Mouse (Mus musculus) forebrain, embryonic 11.5 days (tissue): Measurements from ENCODE around the gene Cd34. TPM values are rescaled to one million over a fixed set of nuclear protein-coding genes. Genes with fewer than 3 reads are reported as not detected.

Experiments
- ATAC-seq: fragments of 200-750 bp; cut with Nextera tagmentation; replicated peaks from 2 replicates; pipeline ENCODE4 v1.8.0; 2017; ENCODE audit warnings: moderate TSS enrichment; ENCODE audit not compliant: low FRiP score
- DNase-seq: peaks from one replicate; pipeline ENCODE4 v3.0.0-alpha.2; 2017; ENCODE audit warnings: low spot score
- H3K27ac ChIP-seq: fragments of 300-500 bp; sonication (generic); 2 replicates; pipeline ENCODE4 v1.5.1; 2014; ENCODE audit warnings: low read depth, low read length
- H3K27me3 ChIP-seq: fragments of 300-500 bp; sonication (generic); 2 replicates; pipeline ENCODE4 v1.6.1; 2014; ENCODE audit warnings: mild to moderate bottlenecking, low read length, mixed read lengths; ENCODE audit not compliant: control insufficient read depth, insufficient read depth
- H3K36me3 ChIP-seq: fragments of 300-500 bp; sonication (generic); 2 replicates; pipeline ENCODE4 v1.6.1; 2014; ENCODE audit warnings: mild to moderate bottlenecking, low read length, moderate library complexity, mixed read lengths; ENCODE audit not compliant: control insufficient read depth, insufficient read depth
- H3K4me1 ChIP-seq: fragments of 300-500 bp; sonication (generic); replicated peaks from 2 replicates; pipeline ENCODE4 v1.6.1; 2014; ENCODE audit warnings: low read length, mixed read lengths; ENCODE audit not compliant: control insufficient read depth, insufficient read depth
- H3K4me2 ChIP-seq: fragments of 300-500 bp; sonication (generic); 2 replicates; pipeline ENCODE4 v1.6.1; 2014; ENCODE audit warnings: low read depth, mild to moderate bottlenecking, low read length, moderate library complexity, mixed read lengths; ENCODE audit not compliant: severe bottlenecking
- H3K4me3 ChIP-seq: fragments of 300-500 bp; sonication (generic); 2 replicates; pipeline ENCODE4 v1.5.1; 2014; ENCODE audit warnings: low read depth, low read length
- H3K9ac ChIP-seq: fragments of 300-500 bp; sonication (generic); 2 replicates; pipeline ENCODE4 v1.6.1; 2014; ENCODE audit warnings: low read length
- H3K9me3 ChIP-seq: fragments of 300-500 bp; sonication (generic); 2 replicates; pipeline ENCODE4 v1.6.1; 2016; ENCODE audit warnings: low read length, mixed read lengths; ENCODE audit not compliant: control insufficient read depth
- WGBS: fragments of 180-500 bp; shearing (Covaris S2); extraction: QIAGEN DNeasy Blood & Tissue Kit; methylation state at CpG from one replicate; pipeline ENCODE4 v1.1.7; 2014; 5-methylcytosine and 5-hydroxymethylcytosine counted together
- polyA plus RNA-seq: library from polyadenylated mRNA; unstranded; fragments of >200 nt; fragmentation: Nextera tagmentation; extraction: Ambion mirVana; gene quantifications from 2 replicates; pipeline ENCODE4 v1.2.1, GENCODE M21; 2014

The Cd34 gene
- polyA plus RNA-seq, 1 experiment from 2014 or later: 51.0 TPM

DNA sequence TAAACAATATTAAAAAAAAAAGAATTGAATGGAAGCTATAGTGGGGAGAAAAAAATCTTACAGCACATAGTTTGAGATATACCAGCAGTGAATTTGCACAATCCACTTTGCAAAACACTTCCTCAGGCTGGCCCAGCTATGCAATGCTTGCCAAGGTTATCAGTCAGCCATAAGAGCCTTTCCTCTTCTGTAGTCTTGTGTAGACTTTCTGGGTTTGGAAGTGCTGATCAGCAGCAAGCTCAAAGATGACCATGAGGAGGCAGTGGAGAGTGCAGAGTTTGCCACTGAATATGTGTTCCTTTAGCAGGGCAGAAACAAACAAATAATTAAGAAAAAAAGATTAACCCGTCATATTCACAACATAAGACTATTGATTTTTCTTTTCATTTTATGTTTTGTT lies 50.4 kb downstream of the Cd34 start:
- Histone ChIP-seq H3K9ac (no peak overlapping the region), H3K4me3 (no peak overlapping the region), H3K4me2 (no peak overlapping the region), H3K27me3 (no peaks in the 10 kb centered on the region), H3K27ac (no peak overlapping the region), H3K36me3 (no peaks in the 10 kb centered on the region), H3K4me1 (no peaks in the 10 kb centered on the region), H3K9me3 (no peaks in the 10 kb centered on the region)
- ATAC-seq (no peak), DNase-seq (no peak)
- WGBS: 88% methylated on average over 1 of the region's 1 CpGs

DNA sequence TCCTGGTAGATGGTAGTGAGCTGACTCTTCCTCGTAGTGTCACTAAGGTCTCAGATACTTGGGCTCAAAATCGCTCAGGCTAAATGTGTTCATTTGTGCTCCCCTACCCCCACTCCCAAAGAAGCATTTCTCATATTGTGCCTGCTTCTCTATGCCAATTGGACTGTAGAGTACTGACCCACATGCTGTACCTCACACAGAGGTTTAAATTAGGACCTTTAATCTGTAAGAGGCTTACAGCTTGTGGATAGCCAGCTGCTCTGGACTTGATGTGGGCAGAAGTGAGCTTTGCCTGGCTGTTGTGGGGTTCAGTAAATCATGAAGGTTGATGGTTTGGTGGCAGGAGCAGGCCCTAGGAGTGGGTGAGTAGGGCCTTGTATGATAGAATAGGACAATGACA lies 52.4 kb downstream of the Cd34 start:
- H3K9ac ChIP-seq: no peak overlapping the region
- H3K27ac ChIP-seq: no peak overlapping the region
- H3K9me3 ChIP-seq: no peaks in the 10 kb centered on the region
- no peaks in the 10 kb centered on the region for H3K4me1 ChIP-seq
- no peaks in the 10 kb centered on the region for H3K36me3 ChIP-seq
- 87% methylated on average over 2 of the region's 2 CpGs for WGBS
- H3K4me2 ChIP-seq: no peak overlapping the region
- H3K27me3 ChIP-seq: no peaks in the 10 kb centered on the region
- DNase-seq (no peak), ATAC-seq (no peak)
- no peak overlapping the region for H3K4me3 ChIP-seq

DNA sequence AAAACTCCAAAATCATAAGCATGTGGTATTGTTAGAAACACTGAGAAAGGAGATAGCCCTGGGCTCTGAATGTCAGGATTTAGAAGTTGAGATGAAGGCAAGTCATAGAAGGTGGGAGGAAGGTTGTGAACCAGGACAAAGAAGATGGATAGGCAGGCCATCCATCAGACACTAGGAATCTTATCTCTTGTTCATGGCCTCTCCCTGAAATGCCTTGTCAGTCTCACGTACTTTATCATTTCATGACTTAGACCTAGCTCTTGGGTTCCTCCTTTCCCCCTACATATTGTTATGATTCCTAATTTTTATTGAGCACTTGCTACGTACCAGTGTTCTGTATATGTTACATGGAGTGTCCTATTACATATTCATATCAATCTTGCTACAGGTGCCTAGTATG lies 53.0 kb downstream of the Cd34 start:
- WGBS: 89% methylated on average over 2 of the region's 2 CpGs

DNA sequence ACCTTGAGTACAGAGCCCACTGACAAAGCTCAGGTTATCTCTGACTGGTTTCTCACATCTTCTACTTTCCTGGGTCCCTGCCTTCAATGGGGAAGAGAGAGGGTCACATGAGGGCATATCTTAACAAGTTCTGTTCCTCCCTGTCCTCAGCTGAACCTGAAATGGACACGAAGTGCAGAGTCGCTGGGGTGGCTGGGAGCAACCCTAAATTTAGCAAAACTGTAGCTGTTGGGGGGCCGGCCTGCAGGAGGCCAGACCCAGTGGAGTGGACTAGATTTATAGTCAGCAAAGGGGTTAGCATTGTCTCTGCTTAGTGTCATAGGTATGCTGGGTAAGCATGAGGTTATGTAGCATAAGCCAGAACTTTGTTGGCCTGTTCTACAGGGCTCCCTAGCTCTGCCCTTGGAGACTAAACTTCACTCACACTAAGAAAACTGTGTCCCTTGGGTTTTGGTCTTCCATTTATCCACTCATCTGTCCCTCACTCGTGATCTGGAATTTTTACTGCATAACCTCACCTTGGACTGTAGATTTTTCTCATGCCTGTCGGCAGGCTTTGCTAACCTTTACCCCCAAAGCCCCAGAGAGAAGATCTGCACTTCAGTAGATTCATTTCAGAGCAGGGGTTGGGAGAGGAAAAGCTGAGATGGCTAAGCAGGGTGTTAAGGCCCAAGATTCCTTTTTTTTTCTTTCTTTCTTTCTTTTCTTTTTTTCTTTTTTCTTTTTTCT lies 54.1 kb downstream of the Cd34 start:
- ATAC-seq: no peak; the same call in 1 of the 2 replicates
- WGBS: 81% methylated on average over 5 of the region's 5 CpGs

More for the DNA sequence above, 53.0 kb downstream of the Cd34 start:
- Histone ChIP-seq H3K9ac (no peak overlapping the region), H3K4me1 (no peaks in the 10 kb centered on the region), H3K27me3 (no peaks in the 10 kb centered on the region), H3K4me3 (no peak overlapping the region), H3K4me2 (no peak overlapping the region), H3K27ac (no peak overlapping the region), H3K36me3 (no peaks in the 10 kb centered on the region), H3K9me3 (no peaks in the 10 kb centered on the region)
- ATAC-seq: no peak
- DNase-seq: no peak

DNA sequence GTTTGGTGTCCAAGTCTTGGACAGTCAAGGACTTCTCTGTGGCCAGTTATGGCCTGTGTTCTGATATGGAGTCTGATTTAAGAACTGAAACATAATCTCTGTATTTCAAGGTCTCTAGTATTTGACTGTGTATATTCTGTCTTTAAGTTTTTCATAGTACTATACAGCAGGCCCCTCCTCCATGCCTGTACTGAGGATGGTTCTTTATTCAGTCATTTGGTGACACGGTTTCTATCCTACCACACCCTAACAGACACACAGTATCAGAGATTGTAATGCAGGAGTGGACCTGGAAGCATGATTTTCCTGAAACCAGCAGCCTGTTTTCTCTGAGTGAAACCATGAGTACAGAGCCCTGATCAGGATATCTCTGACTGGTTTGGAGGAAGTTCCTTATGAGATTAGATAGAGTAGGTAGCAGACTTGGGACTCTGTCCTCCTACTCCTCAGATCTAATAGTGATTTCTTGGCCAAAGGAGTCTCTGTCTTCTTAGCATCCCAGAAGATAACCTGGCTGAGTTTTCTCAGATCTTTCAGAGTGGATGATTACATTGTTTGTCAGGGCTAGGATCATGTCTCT lies 54.9 kb downstream of the Cd34 start:
- Histone ChIP-seq H3K4me3 (no peak overlapping the region), H3K27ac (no peak overlapping the region), H3K9me3 (no peaks in the 10 kb centered on the region), H3K27me3 (no peaks in the 10 kb centered on the region), H3K4me2 (no peak overlapping the region), H3K4me1 (no peaks in the 10 kb centered on the region), H3K9ac (no peak overlapping the region), H3K36me3 (no peaks in the 10 kb centered on the region)
- DNase-seq: no peak
- ATAC-seq: no peak
- WGBS: 85% methylated on average over 1 of the region's 1 CpGs

More for the DNA sequence above, 54.1 kb downstream of the Cd34 start:
- Histone ChIP-seq H3K27me3 (no peaks in the 10 kb centered on the region), H3K4me2 (no peak overlapping the region), H3K9me3 (no peaks in the 10 kb centered on the region), H3K27ac (no peak overlapping the region), H3K4me3 (no peak overlapping the region), H3K9ac (no peak overlapping the region), H3K4me1 (no peaks in the 10 kb centered on the region), H3K36me3 (no peaks in the 10 kb centered on the region)
- no peak for DNase-seq

DNA sequence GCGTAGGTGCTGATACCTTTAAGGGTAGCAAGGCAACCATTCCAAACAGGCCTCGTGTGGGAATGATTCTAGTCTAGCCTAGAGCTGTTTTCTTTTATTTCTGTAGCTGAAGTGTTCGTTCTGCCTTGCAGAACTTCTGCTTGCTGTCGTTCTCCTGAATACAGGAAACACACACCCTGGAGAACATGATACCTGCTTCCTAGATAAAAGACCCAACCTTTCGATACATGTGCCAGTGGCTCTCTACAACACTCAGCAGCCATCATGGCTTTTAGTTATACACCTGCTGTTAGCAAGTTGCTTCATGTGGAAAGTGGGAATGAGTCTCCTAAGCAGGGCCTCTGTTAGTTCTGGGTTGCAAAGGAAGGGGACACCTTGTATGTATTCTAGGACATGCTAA lies 55.6 kb downstream of the Cd34 start:
- Histone ChIP-seq H3K27ac (no peak overlapping the region), H3K4me3 (no peak overlapping the region), H3K9me3 (no peaks in the 10 kb centered on the region), H3K27me3 (no peaks in the 10 kb centered on the region), H3K4me1 (no peaks in the 10 kb centered on the region), H3K4me2 (no peak overlapping the region), H3K9ac (no peak overlapping the region), H3K36me3 (no peaks in the 10 kb centered on the region)
- 78% methylated on average over 5 of the region's 5 CpGs for WGBS
- ATAC-seq: no peak
- DNase-seq: no peak

DNA sequence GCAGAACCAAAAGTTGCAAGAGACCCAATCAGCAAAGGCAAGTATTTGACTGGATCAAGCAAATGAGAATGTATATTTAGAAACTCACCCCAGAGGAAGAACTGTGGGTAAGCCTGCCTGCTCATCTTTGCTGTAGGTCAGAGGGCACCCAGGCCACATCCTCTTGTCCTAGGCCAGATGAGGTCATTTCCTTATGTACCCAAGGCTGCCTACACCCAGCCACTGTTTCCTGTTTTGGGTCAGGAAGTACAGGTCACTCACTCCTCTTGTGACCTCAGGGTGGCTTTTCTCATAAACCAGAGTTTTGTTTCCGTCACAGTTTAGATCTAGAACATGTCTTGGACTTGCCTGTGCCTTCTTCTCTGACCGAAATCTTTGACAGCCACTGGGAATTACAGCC lies 56.6 kb downstream of the Cd34 start:
- no peaks in the 10 kb centered on the region for H3K36me3 ChIP-seq
- DNase-seq: no peak
- no peak overlapping the region for H3K4me2 ChIP-seq
- H3K4me3 ChIP-seq: no peak overlapping the region
- no peaks in the 10 kb centered on the region for H3K27me3 ChIP-seq
- 75% methylated on average over 2 of the region's 2 CpGs for WGBS
- no peaks in the 10 kb centered on the region for H3K4me1 ChIP-seq
- H3K9ac ChIP-seq: no peak overlapping the region
- ATAC-seq: no peak
- no peaks in the 10 kb centered on the region for H3K9me3 ChIP-seq
- H3K27ac ChIP-seq: no peak overlapping the region

DNA sequence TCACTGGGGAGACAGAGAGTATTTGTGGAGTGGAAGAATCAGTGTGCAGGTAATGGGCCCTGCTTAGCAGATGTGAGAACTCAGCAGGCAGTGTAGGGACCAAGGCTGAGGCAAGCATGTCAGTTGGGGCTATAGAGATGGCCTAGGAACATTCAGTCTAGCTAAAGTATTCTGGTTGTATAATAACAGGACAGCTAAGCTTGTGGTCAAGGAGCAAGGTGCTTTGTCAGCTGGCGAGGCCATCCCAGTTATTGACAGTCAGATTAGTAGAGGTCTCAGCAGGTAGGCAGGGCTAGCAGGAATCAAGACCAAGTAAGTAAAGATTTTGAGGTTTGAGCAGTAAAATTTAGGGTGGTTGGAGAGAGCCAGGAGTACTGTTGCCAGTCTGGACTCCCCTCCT lies 59.8 kb downstream of the Cd34 start:
- 73% methylated on average over 1 of the region's 1 CpGs for WGBS
- ATAC-seq (no peak), DNase-seq (no peak)
- Histone ChIP-seq H3K9ac (no peak overlapping the region), H3K4me2 (no peak overlapping the region), H3K27ac (no peak overlapping the region), H3K27me3 (no peaks in the 10 kb centered on the region), H3K36me3 (no peaks in the 10 kb centered on the region), H3K4me1 (no peaks in the 10 kb centered on the region), H3K4me3 (no peak overlapping the region), H3K9me3 (no peaks in the 10 kb centered on the region)

DNA sequence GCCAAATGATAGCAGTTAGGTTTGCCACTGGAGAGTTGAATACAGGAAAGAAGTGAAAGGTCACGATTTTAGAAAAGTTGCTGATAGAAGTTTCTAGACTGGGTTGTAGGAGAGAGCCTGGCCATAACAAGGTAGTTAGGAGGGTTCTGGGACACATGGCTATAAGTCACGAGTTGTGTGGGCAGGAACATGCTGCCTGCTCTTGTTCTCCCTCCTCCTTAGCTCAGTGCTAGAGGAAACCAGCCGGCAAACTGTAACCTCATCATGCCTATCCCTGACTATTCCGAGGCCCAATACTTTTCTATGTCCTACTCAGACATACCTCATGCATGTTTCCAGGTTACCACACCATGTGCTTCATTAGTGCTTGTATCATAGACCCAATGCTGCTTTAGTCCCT lies 64.7 kb downstream of the Cd34 start:
- no peak overlapping the region for H3K4me3 ChIP-seq
- no peak for DNase-seq
- 84% methylated on average over 4 of the region's 4 CpGs for WGBS
- no peak overlapping the region for H3K4me2 ChIP-seq
- no peaks in the 10 kb centered on the region for H3K27me3 ChIP-seq
- no peaks in the 10 kb centered on the region for H3K4me1 ChIP-seq
- ATAC-seq: no peak
- no peaks in the 10 kb centered on the region for H3K9me3 ChIP-seq
- no peak overlapping the region for H3K27ac ChIP-seq
- H3K36me3 ChIP-seq: no peaks in the 10 kb centered on the region
- H3K9ac ChIP-seq: no peak overlapping the region
